Mouse (Mus musculus) heart, postnatal 0 days (tissue): ENCODE measurements around the gene Birc6.

Experiments used
- CTCF ChIP-seq: IDR thresholded peaks from 2 replicates; pipeline ENCODE4 v1.5.1; 2016; ENCODE audit warnings: antibody characterized with exemption, control low read depth, low read depth
- EP300 ChIP-seq: IDR thresholded peaks from 2 replicates; pipeline ENCODE4 v1.6.1; 2016; ENCODE audit warnings: antibody characterized with exemption, low read depth

- TF ChIP-seq EP300 (no peak), CTCF (no peak)
Observed at GRCm38 (mm10) chr17:74500204-74500603, 27.9 kb upstream of the Birc6 start.
